Mouse (Mus musculus): ENCODE results near the gene Lrrc1. TPM values are rescaled to one million over a fixed set of nuclear protein-coding genes. Genes with fewer than 3 reads are reported as not detected.

Gene Lrrc1
- total and polyA plus RNA-seq, 2 experiments from 2014 or later: 4.6 to 38.6 TPM

- H3K27me3 ChIP-seq (ENCODE audit: insufficient read depth, low read length): no peaks in the 10 kb centered on the region
- WGBS: 93% methylated on average over 9 of the region's 9 CpGs
- no peaks in the 10 kb centered on the region for H3K36me3 ChIP-seq (ENCODE audit: insufficient read depth, low read length)
Measured at GRCm38 (mm10) chr9:77419501-77420199, 125.0 kb downstream of the Lrrc1 start.

GRCm38 (mm10) chr9:77418800-77419199, 125.9 kb downstream of the Lrrc1 start:
- no peaks in the 10 kb centered on the region for H3K36me3 ChIP-seq (ENCODE audit: insufficient read depth, low read length)
- H3K4me1 ChIP-seq (ENCODE audit: insufficient read depth, low read length): no peaks in the 10 kb centered on the region
- no peak overlapping the region for H3K27ac ChIP-seq (ENCODE audit: low read depth, low read length)
- ATAC-seq (ENCODE audit: low FRiP score) (no peak), DNase-seq (ENCODE audit: low spot score) (no peak)
- H3K4me2 ChIP-seq (ENCODE audit: low read depth, low read length, poor library complexity, severe bottlenecking): no peak overlapping the region
- no peaks in the 10 kb centered on the region for H3K27me3 ChIP-seq (ENCODE audit: insufficient read depth, low read length)
- WGBS: 95% methylated on average over 2 of the region's 2 CpGs
- no peaks in the 10 kb centered on the region for H3K9me3 ChIP-seq (ENCODE audit: low read length)
- TF ChIP-seq CTCF (IDR thresholded peaks at IDR 0.05): no peak
- no peak overlapping the region for H3K9ac ChIP-seq (replicated peaks; ENCODE audit: low read length, poor library complexity, severe bottlenecking)
- H3K4me3 ChIP-seq (ENCODE audit: low read depth, low read length): no peak overlapping the region

More at GRCm38 (mm10) chr9:77419501-77420199, 125.0 kb downstream of the Lrrc1 start:
- no peaks in the 10 kb centered on the region for H3K9me3 ChIP-seq (ENCODE audit: low read length)
- H3K4me2 ChIP-seq (ENCODE audit: low read depth, low read length, poor library complexity, severe bottlenecking): no peak overlapping the region
- H3K9ac ChIP-seq (replicated peaks; ENCODE audit: low read length, poor library complexity, severe bottlenecking): no peak overlapping the region
- DNase-seq (ENCODE audit: low spot score) (no peak), ATAC-seq (ENCODE audit: low FRiP score) (no peak)
- no peaks in the 10 kb centered on the region for H3K4me1 ChIP-seq (ENCODE audit: insufficient read depth, low read length)
- no peak for TF ChIP-seq CTCF (IDR thresholded peaks at IDR 0.05)
- no peak overlapping the region for H3K27ac ChIP-seq (ENCODE audit: low read depth, low read length)
- no peak overlapping the region for H3K4me3 ChIP-seq (ENCODE audit: low read depth, low read length)

- no peak overlapping the region for H3K4me2 ChIP-seq (ENCODE audit: low read depth, low read length, poor library complexity, severe bottlenecking)
Measured at GRCm38 (mm10) chr9:77416486-77416885, 128.2 kb downstream of the Lrrc1 start.

GRCm38 (mm10) chr9:77416002-77416401, 128.7 kb downstream of the Lrrc1 start:
- Histone ChIP-seq H3K9ac (replicated peaks; ENCODE audit: low read length, poor library complexity, severe bottlenecking) (no peak overlapping the region), H3K4me1 (ENCODE audit: insufficient read depth, low read length) (no peaks in the 10 kb centered on the region), H3K36me3 (ENCODE audit: insufficient read depth, low read length) (no peaks in the 10 kb centered on the region), H3K27ac (ENCODE audit: low read depth, low read length) (no peak overlapping the region), H3K4me2 (ENCODE audit: low read depth, low read length, poor library complexity, severe bottlenecking) (no peak overlapping the region), H3K4me3 (ENCODE audit: low read depth, low read length) (no peak overlapping the region), H3K9me3 (ENCODE audit: low read length) (no peaks in the 10 kb centered on the region), H3K27me3 (ENCODE audit: insufficient read depth, low read length) (no peaks in the 10 kb centered on the region)
- no peak for ATAC-seq (ENCODE audit: low FRiP score)
- WGBS: 96% methylated on average over 7 of the region's 7 CpGs
- TF ChIP-seq CTCF (IDR thresholded peaks at IDR 0.05): no peak
- DNase-seq (ENCODE audit: low spot score): no peak

More at GRCm38 (mm10) chr9:77416486-77416885, 128.2 kb downstream of the Lrrc1 start:
- no peak for DNase-seq (ENCODE audit: low spot score)
- no peaks in the 10 kb centered on the region for H3K27me3 ChIP-seq (ENCODE audit: insufficient read depth, low read length)
- no peak overlapping the region for H3K27ac ChIP-seq (ENCODE audit: low read depth, low read length)
- H3K4me3 ChIP-seq (ENCODE audit: low read depth, low read length): no peak overlapping the region
- H3K9me3 ChIP-seq (ENCODE audit: low read length): no peaks in the 10 kb centered on the region
- H3K4me1 ChIP-seq (ENCODE audit: insufficient read depth, low read length): no peaks in the 10 kb centered on the region
- no peak for ATAC-seq (ENCODE audit: low FRiP score)
- TF ChIP-seq CTCF (IDR thresholded peaks at IDR 0.05): no peak
- WGBS: 90% methylated on average over 4 of the region's 4 CpGs
- H3K36me3 ChIP-seq (ENCODE audit: insufficient read depth, low read length): no peaks in the 10 kb centered on the region
- H3K9ac ChIP-seq (replicated peaks; ENCODE audit: low read length, poor library complexity, severe bottlenecking): no peak overlapping the region

- no peaks in the 10 kb centered on the region for H3K27me3 ChIP-seq (ENCODE audit: insufficient read depth, low read length)
- no peaks in the 10 kb centered on the region for H3K36me3 ChIP-seq (ENCODE audit: insufficient read depth, low read length)
- H3K27ac ChIP-seq (ENCODE audit: low read depth, low read length): no peak overlapping the region
- no peak for TF ChIP-seq CTCF (IDR thresholded peaks at IDR 0.05)
- no peaks in the 10 kb centered on the region for H3K9me3 ChIP-seq (ENCODE audit: low read length)
- peak; percentile 36 for DNase-seq (ENCODE audit: low spot score)
- WGBS: 68% methylated on average over 3 of the region's 3 CpGs
- no peak overlapping the region for H3K9ac ChIP-seq (replicated peaks; ENCODE audit: low read length, poor library complexity, severe bottlenecking)
- H3K4me2 ChIP-seq (ENCODE audit: low read depth, low read length, poor library complexity, severe bottlenecking): no peak overlapping the region
- ATAC-seq (ENCODE audit: low FRiP score): no peak
- no peaks in the 10 kb centered on the region for H3K4me1 ChIP-seq (ENCODE audit: insufficient read depth, low read length)
- no peak overlapping the region for H3K4me3 ChIP-seq (ENCODE audit: low read depth, low read length)
Measured at GRCm38 (mm10) chr9:77411830-77412425, 132.7 kb downstream of the Lrrc1 start.

- Histone ChIP-seq H3K4me1 (ENCODE audit: insufficient read depth, low read length) (no peaks in the 10 kb centered on the region), H3K4me2 (ENCODE audit: low read depth, low read length, poor library complexity, severe bottlenecking) (no peak overlapping the region), H3K9me3 (ENCODE audit: low read length) (no peaks in the 10 kb centered on the region), H3K4me3 (ENCODE audit: low read depth, low read length) (no peak overlapping the region), H3K36me3 (ENCODE audit: insufficient read depth, low read length) (no peaks in the 10 kb centered on the region), H3K27me3 (ENCODE audit: insufficient read depth, low read length) (no peaks in the 10 kb centered on the region), H3K9ac (replicated peaks; ENCODE audit: low read length, poor library complexity, severe bottlenecking) (no peak overlapping the region), H3K27ac (ENCODE audit: low read depth, low read length) (no peak overlapping the region)
- ATAC-seq (ENCODE audit: low FRiP score): no peak
- no peak for DNase-seq (ENCODE audit: low spot score)
- 78% methylated on average over 4 of the region's 4 CpGs for WGBS
- no peak for TF ChIP-seq CTCF (IDR thresholded peaks at IDR 0.05)
Measured at GRCm38 (mm10) chr9:77410968-77411367, 133.7 kb downstream of the Lrrc1 start.

Data from midbrain, postnatal 0 days (tissue).